Mouse (Mus musculus): ENCODE results near the gene Id2.

GRCm38 (mm10) chr12:25098561-25099312 is 1.8 kb upstream of the Id2 start:
- TF ChIP-seq POLR2A (IDR thresholded peaks at IDR 0.05; ENCODE audit: control insufficient read depth, extremely low read depth, insufficient read depth, low read length, poor library complexity) (no peak), CTCF (IDR thresholded peaks at IDR 0.05; ENCODE audit: borderline replicate concordance, control insufficient read depth, extremely low read depth, insufficient read depth, low read length, poor library complexity) (no peak)

All from thymus, adult 2 months (tissue).